Mouse (Mus musculus) heart, postnatal 4 days (tissue): Measurements from ENCODE around the gene Slc16a3. TPM values are rescaled to one million over a fixed set of nuclear protein-coding genes. Genes with fewer than 3 reads are reported as not detected.

Experiments
- DNase-seq: peaks from one replicate; pipeline ENCODE4 v3.0.0; 2021
- total RNA-seq, 2 experiments: library from RNA; stranded (reverse); gene quantifications; 2 replicates each; pipeline ENCODE4 v1.2.3; 2021

The Slc16a3 gene
- total RNA-seq, 2 experiments from 2014 or later, result 13.3 to 22.8 TPM

DNA sequence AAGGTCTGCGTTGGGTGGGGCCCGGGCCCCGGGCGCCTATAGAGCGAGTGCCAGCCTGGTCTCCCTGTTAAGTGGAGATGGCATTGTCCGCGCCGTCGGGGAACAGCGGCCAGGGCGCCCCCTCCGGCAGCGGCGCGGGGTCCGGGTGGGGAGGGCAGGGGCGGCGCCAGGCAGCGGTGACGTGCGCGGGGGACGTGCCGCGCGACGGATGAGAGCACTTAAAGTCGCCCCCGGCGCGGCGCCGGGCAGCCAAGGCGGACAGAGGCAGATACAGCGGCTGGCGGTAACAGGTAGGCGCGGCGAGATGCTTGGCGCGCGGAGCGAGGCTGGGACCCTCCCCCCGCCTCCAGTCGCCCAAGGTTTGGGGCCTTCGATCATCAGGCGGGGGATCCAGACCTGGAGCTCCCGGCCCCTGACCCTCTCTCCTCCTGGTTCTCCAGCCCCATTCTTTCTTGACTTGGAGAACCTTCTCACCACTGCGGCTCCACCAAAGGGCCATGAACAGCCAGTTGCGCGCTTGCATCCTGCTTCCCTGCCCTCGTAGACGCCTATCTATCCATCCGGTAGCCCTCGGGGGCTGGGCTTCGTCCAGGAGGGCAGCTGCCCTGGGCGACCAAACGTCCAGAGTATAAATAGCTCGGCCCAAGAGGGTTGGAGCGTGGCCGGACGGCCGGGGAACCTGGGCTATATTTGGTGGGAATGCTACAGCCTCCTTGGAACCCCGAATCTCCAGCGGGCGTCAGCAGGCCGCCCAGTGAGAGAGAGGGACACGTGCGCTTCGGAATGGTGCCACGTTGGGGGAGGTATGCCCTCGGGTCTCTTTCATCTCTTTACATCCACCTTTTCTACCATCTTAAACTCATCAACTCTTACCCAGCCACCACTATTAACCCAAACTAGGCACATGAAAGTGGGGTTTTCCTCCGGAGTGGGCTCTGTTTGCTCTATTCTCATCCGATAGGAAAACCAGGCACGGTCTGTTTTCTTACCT, 876 bp downstream of the Slc16a3 start:
- DNase-seq, result peak; percentile 59

DNA sequence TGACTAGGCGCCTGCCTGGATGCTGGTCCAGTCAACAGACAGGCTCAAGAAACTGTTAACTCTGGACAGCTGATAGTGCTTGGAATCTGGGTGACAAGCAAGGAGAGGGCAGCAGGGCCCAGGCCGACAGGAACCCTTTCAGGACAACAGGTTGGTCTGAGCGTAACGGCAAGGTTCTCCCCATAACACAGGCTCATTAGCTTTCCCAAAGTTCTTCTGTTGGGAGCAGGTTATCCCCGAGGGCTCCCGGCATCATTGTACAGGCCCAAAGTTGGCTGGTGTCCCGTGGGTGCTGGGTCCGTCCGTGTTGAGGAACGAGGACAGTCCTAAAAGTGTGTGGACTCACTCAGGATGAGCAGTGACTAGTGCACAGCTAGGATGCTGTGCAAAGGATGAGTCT, 1.6 kb downstream of the Slc16a3 start:
- DNase-seq, result no peak

DNA sequence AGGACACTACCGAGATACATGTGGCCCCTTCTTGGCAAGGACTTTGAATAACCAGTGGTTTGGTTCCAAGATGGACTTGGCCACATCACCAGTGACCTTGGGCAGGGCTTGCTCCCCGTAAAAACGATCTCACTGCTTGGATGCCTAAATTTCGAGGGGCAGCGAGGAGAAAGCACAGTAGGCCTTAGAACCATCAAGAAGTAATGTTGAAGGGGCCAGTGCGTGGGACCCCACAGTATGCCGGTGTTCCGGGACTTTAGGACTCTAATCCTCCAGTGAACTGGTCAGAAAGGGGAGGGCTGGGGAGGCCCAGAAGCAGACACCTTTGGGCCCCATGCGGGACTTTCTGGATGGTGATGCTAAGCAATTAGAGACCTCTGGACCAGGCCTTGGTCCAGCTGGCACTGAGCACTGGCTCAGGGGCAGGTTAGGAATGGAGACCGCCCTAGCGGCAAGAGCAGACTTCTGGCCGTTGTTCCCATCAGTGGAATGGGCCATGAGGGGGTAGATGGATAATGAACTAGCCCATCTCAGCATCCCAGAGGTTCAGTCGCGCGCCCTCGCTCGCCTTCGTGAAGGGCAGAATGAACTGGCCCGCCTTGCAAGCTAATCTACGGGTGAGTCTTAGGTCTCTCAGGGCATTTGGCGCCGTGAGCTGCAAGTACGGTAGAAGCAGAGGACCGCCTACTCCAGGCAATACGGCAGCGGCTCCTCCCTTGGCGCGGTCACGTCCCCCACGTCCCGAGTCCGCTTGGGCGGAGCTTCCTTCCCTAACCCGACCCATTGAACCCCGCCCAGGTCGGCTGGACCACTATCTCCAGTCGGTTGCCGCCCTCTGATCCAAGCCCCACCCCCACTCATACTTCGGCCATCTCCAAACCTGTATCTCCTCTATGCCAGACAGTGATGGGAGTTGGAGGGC, 2.3 kb downstream of the Slc16a3 start:
- DNase-seq, result peak; percentile 91

DNA sequence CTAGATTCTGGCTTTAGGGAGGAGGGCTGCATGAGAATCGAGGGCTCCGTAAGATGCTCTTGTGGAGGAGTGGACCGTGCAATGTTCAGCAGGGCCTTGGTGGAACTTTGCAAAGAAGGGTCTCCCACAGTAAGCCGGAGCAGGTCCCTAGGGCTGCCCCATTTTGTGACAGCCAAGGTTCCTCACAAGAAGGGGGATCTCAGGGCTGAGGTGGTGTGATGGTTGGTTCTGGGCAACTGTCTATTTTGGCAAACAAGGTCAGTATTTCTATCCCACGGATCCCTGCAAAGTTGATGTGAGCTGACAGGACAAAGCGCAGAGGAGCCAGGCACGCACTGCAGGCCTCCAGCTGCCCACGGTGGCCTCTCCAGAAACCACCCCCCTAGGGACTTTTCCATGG, 3.0 kb downstream of the Slc16a3 start:
- no peak for DNase-seq

DNA sequence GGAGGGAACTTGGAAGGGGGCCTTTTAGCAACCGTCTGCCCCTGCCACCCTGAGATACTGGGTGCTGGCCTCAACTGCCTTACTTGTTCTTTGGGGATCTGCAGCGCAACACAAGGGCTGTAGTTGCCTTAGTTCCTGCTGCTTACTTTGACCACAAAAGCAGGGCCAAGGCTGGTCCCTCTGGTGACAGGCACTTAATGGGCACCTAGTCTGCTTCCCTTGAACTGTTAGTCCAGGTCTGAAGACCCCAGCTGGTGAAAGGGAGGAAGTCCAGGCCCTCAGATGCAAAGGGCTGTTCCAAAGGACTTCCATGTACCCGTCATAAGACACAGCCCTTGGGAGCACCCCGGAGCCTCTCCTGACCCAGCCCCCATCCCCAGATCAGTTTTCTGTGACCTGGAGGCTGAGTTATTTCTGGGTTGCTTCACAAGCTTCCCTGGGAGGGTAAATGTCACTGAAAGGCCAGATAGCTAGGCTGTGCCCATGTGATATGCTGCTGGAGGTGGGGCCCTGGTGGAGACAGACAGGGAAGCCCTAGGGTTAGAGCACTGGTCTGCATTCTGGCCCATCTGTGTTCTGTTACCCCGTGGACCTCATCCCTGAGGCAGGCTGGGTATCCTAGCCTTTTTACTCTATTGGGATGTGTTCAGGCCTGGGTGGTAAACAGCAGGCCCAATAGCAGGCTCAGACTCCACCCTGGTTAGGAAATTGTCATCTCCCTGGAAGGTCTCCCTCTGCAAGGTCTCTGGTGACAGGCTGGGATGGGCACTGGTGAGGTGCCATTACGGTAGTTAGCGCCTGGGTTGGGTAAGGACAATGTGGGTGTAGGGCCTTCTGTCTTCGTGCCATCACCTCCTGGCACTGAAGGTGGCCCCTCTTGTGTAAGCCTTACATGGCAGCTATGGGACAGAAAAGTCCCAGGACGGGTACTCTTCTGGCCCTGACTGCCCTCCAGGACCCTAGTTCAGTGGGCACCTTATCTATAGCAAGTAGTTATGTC, 3.8 kb downstream of the Slc16a3 start:
- DNase-seq, result no peak

DNA sequence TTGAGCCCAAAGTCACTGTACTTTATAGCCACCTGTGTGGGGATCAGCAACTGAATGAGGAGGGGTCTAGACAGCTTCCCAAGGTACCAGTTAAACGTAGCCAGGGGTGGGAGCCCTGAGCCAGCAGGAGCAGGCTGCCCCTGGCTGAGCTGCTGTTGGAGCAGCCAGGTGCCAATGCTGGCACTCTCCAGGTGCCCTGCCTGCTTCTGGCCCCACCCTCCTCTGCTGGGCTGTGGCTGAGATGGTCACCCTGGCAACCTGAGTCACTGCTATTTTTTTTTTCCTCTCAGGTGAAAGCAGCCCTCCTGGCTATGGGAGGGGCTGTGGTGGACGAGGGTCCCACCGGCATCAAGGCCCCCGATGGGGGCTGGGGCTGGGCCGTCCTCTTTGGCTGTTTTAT, 6.7 kb downstream of the Slc16a3 start:
- DNase-seq, result no peak

DNA sequence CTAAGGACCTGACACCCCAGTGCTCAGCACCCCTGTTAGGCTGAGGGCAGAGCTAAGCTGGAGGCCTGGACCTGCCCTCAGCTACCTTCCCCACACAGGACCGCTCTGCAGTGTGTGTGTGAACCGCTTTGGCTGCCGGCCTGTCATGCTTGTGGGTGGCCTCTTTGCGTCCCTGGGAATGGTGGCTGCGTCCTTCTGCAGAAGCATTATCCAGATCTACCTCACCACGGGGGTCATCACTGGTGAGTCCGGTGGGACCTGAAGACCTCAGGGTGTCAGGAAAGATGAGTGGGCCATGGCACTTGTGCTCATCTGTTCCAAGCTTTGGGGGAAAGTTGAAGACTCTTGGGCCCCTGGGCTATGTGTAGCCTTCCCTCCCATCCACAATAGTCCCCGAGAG, 7.4 kb downstream of the Slc16a3 start:
- DNase-seq, result no peak

DNA sequence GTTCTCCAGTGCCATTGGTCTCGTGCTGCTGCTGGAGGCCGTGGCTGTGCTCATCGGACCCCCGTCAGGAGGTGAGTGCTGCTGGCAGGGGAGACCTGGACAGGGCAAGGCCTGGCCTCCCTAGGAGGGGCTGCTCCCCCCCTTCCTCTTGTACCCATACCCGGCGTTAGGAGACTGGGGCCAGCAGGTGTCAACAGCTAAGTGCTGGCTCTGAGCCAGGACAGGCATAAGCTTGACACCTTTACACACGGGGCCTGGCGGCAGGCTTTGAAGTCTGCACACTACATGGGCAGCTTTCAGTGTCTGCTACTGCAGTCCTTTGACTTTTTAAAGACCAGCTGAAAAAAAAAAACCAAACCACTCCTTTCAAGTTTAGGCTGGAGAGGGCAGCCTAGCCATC, 8.8 kb downstream of the Slc16a3 start:
- no peak for DNase-seq

DNA sequence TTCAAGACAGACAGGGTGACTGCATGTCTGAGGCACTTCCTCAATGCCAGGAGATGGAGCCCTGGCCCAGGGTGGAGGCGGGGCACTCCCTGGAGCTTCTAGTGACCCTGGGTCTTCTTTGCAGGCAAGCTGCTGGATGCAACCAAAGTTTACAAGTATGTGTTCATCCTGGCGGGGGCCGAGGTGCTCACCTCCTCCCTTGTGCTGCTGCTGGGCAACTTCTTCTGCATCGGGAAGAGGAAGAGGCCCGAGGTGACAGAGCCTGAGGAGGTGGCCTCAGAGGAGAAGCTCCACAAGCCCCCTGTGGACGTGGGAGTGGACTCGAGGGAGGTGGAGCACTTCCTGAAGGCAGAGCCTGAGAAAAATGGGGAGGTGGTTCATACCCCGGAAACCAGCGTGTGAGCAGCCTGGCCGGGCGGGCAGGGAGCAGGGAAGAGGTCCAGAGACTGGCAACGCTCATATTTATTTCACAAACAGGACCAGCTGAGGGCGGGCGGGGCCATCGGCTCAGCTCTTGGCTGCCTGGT, 9.5 kb downstream of the Slc16a3 start:
- no peak for DNase-seq

DNA sequence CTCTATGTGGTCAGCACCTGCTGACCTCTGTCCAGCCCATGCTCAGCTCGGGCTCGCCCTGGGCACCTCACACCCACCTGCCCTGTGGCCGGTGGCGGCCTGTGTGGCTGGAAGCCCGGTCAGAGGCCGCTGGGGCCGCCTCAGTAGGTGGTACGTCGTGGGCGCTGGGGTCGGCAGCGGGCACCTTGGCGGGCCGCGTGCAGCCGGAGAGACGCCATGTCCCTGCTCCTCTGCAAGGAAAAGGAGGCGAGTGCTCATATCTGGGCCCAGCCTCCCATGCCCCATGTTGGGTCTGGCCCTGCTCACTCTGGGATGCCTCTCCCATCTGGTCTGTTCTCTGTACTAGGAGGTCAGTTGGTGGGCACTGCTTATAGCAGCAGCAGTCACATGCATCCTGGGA, 10.8 kb downstream of the Slc16a3 start:
- no peak for DNase-seq

DNA sequence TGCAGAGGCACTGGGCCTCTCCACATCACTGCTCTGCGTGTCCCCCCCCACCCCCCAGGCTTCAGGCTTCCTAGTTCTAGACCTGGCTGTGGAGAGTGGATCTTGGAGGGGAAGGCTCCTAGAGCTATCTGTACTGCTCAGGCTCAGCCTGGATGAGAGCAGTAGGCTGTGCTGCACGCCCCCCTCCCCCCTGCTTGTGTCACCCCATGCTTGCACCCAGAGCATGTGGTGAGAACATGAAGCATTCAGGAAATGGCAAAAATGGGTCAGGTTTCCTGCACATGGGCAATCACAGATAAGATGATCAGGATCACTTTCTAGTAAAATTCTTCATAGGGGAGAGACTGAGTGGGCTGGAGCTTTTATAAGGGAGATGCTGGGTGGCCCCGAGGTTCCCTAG, 11.3 kb downstream of the Slc16a3 start:
- DNase-seq, result no peak

DNA sequence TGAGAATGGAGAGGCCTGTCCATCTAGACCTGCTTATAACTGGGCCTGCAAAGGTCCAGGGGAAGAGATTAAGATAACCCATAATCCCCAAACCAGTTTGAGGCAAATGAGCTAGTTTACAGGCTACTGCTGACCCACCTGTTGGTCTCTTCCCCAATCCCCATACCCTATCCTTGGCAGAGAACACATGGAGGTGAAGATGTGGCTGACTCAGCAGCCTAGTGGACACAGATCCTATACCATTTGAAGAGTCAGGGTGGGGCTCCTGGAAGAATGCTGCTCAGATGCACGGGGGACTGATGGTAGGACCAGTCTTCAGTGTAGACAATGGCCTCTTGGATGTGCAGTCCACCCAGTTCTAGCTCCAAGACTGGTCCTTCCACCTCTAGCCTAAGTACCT, 12.0 kb downstream of the Slc16a3 start:
- no peak for DNase-seq

DNA sequence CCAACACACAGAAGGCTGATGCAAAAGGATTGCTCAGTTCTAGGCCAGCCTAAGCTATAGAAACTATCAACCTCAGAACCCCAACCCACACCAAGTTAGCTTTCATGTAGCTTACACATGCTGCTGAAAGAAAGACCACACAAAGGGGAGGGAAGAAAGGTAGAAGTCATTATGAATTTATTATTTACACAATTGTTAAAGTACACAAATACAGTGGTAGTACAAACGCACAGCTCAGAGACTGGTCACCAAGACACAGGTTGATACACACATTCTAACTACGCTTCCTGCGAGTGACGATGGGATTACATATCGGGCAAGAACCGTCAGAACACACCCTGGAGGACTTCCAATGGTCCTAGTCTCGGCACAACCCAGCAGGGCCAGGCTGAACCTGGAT, 13.3 kb downstream of the Slc16a3 start:
- DNase-seq, result no peak

DNA sequence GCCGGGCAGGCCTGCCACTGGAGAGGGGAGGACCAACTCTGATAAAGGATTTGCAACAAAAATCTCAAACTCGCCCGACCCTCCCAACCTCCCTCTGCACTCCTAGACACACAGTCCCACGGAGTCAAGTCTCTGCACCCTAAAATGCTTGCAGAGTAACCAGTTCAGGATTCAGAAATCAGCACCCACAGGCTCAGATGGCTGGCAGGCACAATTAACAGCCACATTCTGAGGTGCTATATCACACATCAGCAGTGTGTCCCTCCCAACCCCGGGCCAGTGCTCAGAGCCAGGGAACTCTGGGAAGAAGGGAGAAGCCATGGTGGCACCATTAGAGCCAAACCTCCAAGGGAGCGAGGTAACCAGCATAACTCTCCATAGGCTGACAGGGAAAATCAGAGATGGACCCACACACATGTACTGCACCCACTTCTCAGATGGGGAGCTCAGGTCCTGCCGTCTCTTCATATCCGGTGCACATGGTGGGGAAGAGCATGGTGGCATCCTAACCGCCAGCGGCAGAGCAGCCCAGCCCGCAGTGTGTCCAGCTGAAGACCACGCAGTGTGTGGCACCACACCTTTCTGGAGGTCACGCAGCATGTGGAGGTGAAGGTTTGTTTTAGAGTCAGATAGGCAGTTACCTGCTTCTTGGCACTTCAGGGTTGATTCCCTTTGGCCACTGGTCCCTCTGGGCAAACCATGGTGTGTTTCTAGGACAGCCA, 13.9 kb downstream of the Slc16a3 start:
- no peak for DNase-seq

DNA sequence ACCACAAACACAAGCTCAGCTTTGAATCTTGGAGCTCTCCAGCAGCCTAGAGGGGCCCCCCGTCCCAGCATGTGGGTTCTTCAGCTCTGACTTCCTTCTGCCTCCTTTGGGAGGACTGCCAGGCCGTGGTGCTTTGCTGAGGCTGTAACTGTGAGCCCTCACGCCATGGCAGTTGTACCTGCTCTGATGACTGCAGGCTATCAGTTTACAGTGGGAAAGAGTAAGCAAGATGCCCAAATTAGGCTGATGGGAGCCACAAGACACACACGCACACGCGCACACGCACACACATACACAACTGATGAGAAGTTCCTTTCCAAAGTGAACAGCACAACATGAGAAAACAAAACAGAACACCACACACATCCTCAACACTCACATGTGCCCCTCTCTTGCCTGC, 14.6 kb downstream of the Slc16a3 start:
- no peak for DNase-seq

DNA sequence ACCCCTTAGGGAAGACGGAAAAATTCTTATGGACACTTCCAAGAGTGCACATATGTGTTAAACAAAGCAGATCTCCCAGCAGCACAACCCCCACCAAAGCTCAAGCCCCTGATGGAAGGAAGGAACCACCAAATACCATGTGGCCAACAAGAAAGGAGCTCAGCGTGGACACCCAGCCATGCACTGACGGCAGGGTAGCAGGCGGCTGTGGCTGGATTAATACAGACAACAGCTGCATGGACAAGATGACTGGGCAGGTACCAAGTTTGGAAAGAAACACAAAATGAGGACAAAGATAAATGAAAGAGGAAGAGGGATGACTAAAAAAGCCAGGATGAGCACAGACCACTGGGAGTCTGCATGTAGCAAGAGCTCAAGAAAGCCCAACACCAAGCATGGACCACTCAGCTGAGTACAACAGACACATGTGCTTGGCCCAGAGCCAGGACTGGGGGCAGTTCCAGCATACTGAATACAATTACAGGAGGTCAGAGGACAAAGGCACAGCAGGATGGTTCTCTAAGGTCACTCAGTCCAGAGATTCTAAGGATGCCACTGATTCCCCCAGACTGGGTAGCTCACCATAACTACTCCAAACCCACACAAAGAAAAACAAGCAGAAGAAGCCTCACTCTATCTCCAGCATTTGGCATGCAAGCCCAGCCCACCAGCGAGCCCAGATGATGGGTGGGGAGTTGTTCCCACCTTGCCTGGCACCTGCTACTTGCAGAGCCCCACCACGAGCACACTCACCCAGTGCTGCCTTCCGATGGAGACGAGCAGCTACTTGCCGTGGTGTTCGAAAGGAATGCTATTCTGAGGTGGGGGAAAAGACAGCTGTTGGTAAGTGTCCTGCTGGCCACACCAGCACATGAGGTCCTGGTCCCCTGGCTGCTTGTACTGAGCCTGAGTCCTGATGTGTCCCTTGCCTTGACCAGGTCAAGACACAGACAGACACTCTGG, 16.2 kb downstream of the Slc16a3 start:
- DNase-seq, result no peak

DNA sequence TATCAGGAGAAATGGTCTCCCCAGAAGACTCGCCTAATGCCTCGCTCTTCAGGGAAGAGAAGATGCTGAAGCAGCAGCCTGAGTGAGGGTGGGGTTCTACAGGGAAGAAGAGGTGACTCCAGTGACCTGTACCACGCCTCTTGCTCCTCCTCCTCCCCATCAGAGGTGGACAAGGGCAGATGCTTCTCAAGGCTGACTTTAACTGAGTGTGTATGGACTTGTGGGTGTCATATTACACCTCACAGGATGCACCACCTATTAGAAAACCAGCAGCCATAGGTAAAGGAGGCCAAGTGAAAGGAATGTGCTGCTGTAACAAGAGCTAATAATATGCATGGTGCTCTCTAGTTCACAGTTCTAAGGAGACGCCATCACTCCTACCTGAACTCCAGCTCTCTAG, 17.3 kb downstream of the Slc16a3 start:
- DNase-seq, result no peak

DNA sequence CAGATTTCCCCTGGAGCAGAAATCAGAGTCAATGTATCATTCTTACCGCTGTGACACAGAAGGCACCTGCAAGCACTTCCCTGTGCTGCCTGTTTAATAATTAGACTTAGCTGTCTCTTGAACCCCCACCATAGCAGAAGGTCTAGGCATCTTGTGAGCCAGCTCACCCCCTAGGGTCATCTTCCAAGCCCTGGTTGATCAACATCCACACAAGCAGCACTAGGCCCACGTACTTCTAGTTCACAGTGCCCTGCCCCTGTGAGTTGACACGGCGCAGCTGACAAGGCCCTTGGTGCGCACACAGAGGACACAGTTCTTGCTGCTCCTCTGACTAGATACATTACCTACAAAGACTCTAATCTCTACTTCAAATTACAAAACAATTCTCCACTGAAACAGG, 21.5 kb downstream of the Slc16a3 start:
- DNase-seq, result no peak

DNA sequence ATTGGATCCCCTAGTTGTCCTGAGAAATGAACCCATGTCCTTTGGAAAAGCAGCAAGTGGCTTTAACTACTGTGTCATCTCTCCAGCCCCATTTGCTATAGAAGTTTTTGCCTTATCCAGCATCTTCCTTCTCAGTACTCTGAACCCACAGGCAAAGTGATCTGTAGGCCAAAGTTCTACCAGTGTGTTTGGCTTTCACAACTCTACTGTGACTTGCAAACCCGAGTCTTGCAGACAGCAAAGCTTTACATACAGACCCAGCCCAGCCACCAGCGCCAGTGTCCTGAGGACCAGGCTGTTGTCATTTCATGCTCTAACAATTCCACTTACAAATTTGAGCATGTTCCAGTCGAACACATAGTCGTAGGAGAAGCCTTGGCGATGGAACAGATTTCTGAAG, 23.0 kb downstream of the Slc16a3 start:
- no peak for DNase-seq

DNA sequence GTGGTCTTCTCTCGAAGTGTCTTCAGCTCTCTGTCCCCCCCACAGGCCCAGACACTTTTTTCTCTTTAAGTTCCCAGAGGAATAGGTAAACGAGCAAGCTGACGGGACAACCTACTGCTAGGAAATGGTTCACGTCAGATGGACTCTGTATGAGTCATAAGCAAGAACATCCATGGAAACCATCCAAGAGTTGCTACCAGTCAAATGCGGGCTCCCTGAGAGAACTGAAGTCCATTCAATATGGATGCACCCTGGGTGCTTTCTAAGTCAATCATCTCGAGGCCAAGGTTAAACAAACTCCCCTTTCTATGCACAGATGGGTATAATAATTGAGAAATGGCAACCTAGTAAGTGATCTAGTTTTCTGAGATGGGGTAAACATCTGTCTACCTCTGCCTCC, 25.0 kb downstream of the Slc16a3 start:
- no peak for DNase-seq
